Mouse (Mus musculus) cerebellum, adult 8-10 months (tissue): ENCODE measurements around the gene Mb21d2.

Experiments
- DNase-seq: peaks from one replicate; pipeline ENCODE4 v3.0.0; 2022

The Mb21d2 gene

GRCm38 (mm10) chr16:28899161-28899540 lies 30.3 kb downstream of the Mb21d2 start:
- DNase-seq = no peak

- DNase-seq = peak; percentile 34
Measured at GRCm38 (mm10) chr16:28898509-28899160, 30.8 kb downstream of the Mb21d2 start.

- DNase-seq = no peak
Measured at GRCm38 (mm10) chr16:28896571-28896970, 32.9 kb downstream of the Mb21d2 start.

- no peak for DNase-seq
Measured at GRCm38 (mm10) chr16:28894872-28895271, 34.6 kb downstream of the Mb21d2 start.

- DNase-seq = no peak
Measured at GRCm38 (mm10) chr16:28893266-28893665, 36.2 kb downstream of the Mb21d2 start.

GRCm38 (mm10) chr16:28886201-28886745 lies 43.2 kb downstream of the Mb21d2 start:
- no peak for DNase-seq

GRCm38 (mm10) chr16:28885474-28885873 lies 44.0 kb downstream of the Mb21d2 start:
- DNase-seq = no peak

- DNase-seq = no peak
Measured at GRCm38 (mm10) chr16:28884661-28885060, 44.8 kb downstream of the Mb21d2 start.

- peak; percentile 32 for DNase-seq
Measured at GRCm38 (mm10) chr16:28883649-28884048, 45.8 kb downstream of the Mb21d2 start.

GRCm38 (mm10) chr16:28882687-28883428 lies 46.6 kb downstream of the Mb21d2 start:
- DNase-seq = no peak

- no peak for DNase-seq
Measured at GRCm38 (mm10) chr16:28881787-28882186, 47.7 kb downstream of the Mb21d2 start.

GRCm38 (mm10) chr16:28880756-28881155 lies 48.7 kb downstream of the Mb21d2 start:
- DNase-seq = no peak

- no peak for DNase-seq
Measured at GRCm38 (mm10) chr16:28880307-28880681, 49.2 kb downstream of the Mb21d2 start.

GRCm38 (mm10) chr16:28879636-28880306 lies 49.7 kb downstream of the Mb21d2 start:
- DNase-seq = no peak

- DNase-seq = no peak
Measured at GRCm38 (mm10) chr16:28877162-28877662, 52.3 kb downstream of the Mb21d2 start.

GRCm38 (mm10) chr16:28873404-28873895 lies 56.0 kb downstream of the Mb21d2 start:
- DNase-seq = no peak

- DNase-seq = no peak
Measured at GRCm38 (mm10) chr16:28870860-28871259, 58.6 kb downstream of the Mb21d2 start.

- DNase-seq = no peak
Measured at GRCm38 (mm10) chr16:28870456-28870855, 59.0 kb downstream of the Mb21d2 start.

- no peak for DNase-seq
Measured at GRCm38 (mm10) chr16:28868864-28869263, 60.6 kb downstream of the Mb21d2 start.

- no peak for DNase-seq
Measured at GRCm38 (mm10) chr16:28866584-28867295, 62.7 kb downstream of the Mb21d2 start.

- DNase-seq = no peak
Measured at GRCm38 (mm10) chr16:28863616-28864015, 65.9 kb downstream of the Mb21d2 start.

GRCm38 (mm10) chr16:28862093-28862492 lies 67.4 kb downstream of the Mb21d2 start:
- no peak for DNase-seq

GRCm38 (mm10) chr16:28859678-28860077 lies 69.8 kb downstream of the Mb21d2 start:
- no peak for DNase-seq
